In genomic region chr15:78547415-78548335, GRCm38 (mm10) we compare ENCODE assay signal across 8 mouse cellular contexts. TPM values are rescaled to one million over a fixed set of nuclear protein-coding genes. Genes with fewer than 3 reads are reported as not detected.
DNase-seq lines count a peak whose midpoint lies in the region; ATAC-seq and TF ChIP-seq lines count a peak whose summit lies in the region.

No protein-coding gene starts in this region.

- H3K4me1 ChIP-seq in heart, adult 2 months (ENCODE audit: control insufficient read depth, insufficient read depth, low read length): no peaks in the 10 kb centered on the region
- H3K4me1 ChIP-seq in intestine, postnatal 0 days (replicated peaks; ENCODE audit: control insufficient read depth, insufficient read depth, low read length): no peaks in the 10 kb centered on the region

- H3K79me2 ChIP-seq in heart, adult 2 months (replicated peaks; ENCODE audit: control insufficient read depth, insufficient read depth, low read length): no peaks in the 10 kb centered on the region

- H3K27me3 ChIP-seq in heart, adult 2 months (ENCODE audit: control insufficient read depth, insufficient read depth, low read length): no peaks in the 10 kb centered on the region
- peaks cover 11% of the 10 kb centered on the region; the same call in 1 of the 2 replicates for H3K27me3 ChIP-seq in intestine, postnatal 0 days (replicated peaks; ENCODE audit: control insufficient read depth, insufficient read depth, low read length)

- intact Hi-C loops in heart, adult 2 months (cut with DNase I): no loop called here
- intact Hi-C loops in heart, postnatal 25 days (cut with DNase I): loop anchor here (5.0 kb wide), 1 partner anchor 35 kb away; no protein-coding TSS in a partner anchor

- H3K27ac ChIP-seq in heart, adult 2 months: no peak overlapping the region
- H3K27ac ChIP-seq in intestine, postnatal 0 days (ENCODE audit: low read depth, low read length): no peak overlapping the region

- H3K4me3 ChIP-seq in heart, adult 2 months: no peak overlapping the region
- H3K4me3 ChIP-seq in intestine, postnatal 0 days (ENCODE audit: low read depth, low read length): no peak overlapping the region

- H3K4me2 ChIP-seq in intestine, postnatal 0 days (replicated peaks; ENCODE audit: low read depth): no peak overlapping the region

- no peaks in the 10 kb centered on the region for H3K36me3 ChIP-seq in heart, adult 2 months (ENCODE audit: control insufficient read depth, insufficient read depth, low read length)
- H3K36me3 ChIP-seq in intestine, postnatal 0 days (ENCODE audit: control insufficient read depth, insufficient read depth): no peaks in the 10 kb centered on the region

- TF ChIP-seq CTCF in heart, adult 2 months (IDR thresholded peaks at IDR 0.05): peak; percentile 64
- peak; percentile 72 for TF ChIP-seq CTCF in intestine, postnatal 0 days (IDR thresholded peaks at IDR 0.05; ENCODE audit: low read depth)

- no peak for TF ChIP-seq POLR2A in heart, adult 2 months (IDR thresholded peaks at IDR 0.05; ENCODE audit: insufficient read depth, low read depth, low read length)

- ATAC-seq in intestine, postnatal 0 days: no peak

- TF ChIP-seq EP300 in heart, adult 2 months (IDR thresholded peaks at IDR 0.05; ENCODE audit: insufficient read depth, low read depth, low read length): no peak

- H3K9me3 ChIP-seq in intestine, postnatal 0 days (ENCODE audit: control insufficient read depth): peaks cover 9% of the 10 kb centered on the region; the same call in 1 of the 2 replicates

- 36% methylated on average over 5 of the region's 5 CpGs for WGBS in heart, adult 2 months
- WGBS in intestine, postnatal 0 days: 39% methylated on average over 5 of the region's 5 CpGs

- DNase-seq in heart, adult 2 months: peak in 1 of 2 experiments; percentile 64
- DNase-seq in heart, postnatal 25 days (ENCODE audit: low spot score): no peak
- peak; percentile 84 for DNase-seq in CD4-positive, CD25-positive, alpha-beta regulatory T cell, adult 2 months (ENCODE audit: low read depth, low spot score)
- peak; percentile 44 for DNase-seq in adrenal gland, postnatal 25 days
- DNase-seq in naive thymus-derived CD4-positive, alpha-beta T cell, adult 2 months (ENCODE audit: low read depth): peak; percentile 85
- no peak for DNase-seq in frontal cortex, postnatal 25 days (ENCODE audit: low spot score in 2 of 2)
- no peak for DNase-seq in gastrocnemius, postnatal 25 days

- no peak overlapping the region for H3K9ac ChIP-seq in heart, adult 2 months (ENCODE audit: low read depth, low read length)
- no peak overlapping the region for H3K9ac ChIP-seq in intestine, postnatal 0 days (ENCODE audit: low read depth, low read length)

RNA-seq across cellular contexts. Expression of gene Sstr3, which starts 3.2 kb away (rescaled TPM):
- not detected for total RNA-seq in heart, adult 2 months (2021)
- not detected in 2 replicates for polyA plus RNA-seq in heart, adult 2 months (2012; rRNA removed)
- not detected for total RNA-seq in heart, postnatal 25 days (2021)
- 0.58 and 0.76 TPM in 2 replicates for total RNA-seq in adrenal gland, postnatal 25 days (2021)
- 0.05 and 0.10 TPM in 2 replicates for polyA plus RNA-seq in intestine, postnatal 0 days (2015; fragmentation: Nextera tagmentation; extraction: Ambion mirVana)
- not detected for total RNA-seq in gastrocnemius, postnatal 25 days (2021)

RNA-seq across cellular contexts. Expression of gene C1qtnf6, which starts 16.5 kb away (rescaled TPM):
- total RNA-seq in heart, adult 2 months (2021): 10 to 100 TPM; 14.1 to 17.0 TPM
- 20.8 and 40.5 TPM in 2 replicates for polyA plus RNA-seq in heart, adult 2 months (2012; rRNA removed)
- 10 to 100 TPM; 56.6 to 59.4 TPM for total RNA-seq in heart, postnatal 25 days (2021)
- 48.7 and 59.4 TPM in 2 replicates for total RNA-seq in adrenal gland, postnatal 25 days (2021)
- polyA plus RNA-seq in intestine, postnatal 0 days (2015; fragmentation: Nextera tagmentation; extraction: Ambion mirVana): 14.3 and 16.0 TPM in 2 replicates
- total RNA-seq in gastrocnemius, postnatal 25 days (2021): 10 to 100 TPM; 16.4 to 16.8 TPM

RNA-seq across cellular contexts. Expression of gene Rac2, which starts 24.9 kb away (rescaled TPM):
- 1 to 10 TPM; 4.5 to 8.7 TPM for total RNA-seq in heart, adult 2 months (2021)
- polyA plus RNA-seq in heart, adult 2 months (2012; rRNA removed): 7.7 and 44.7 TPM in 2 replicates
- 1 to 10 TPM; 5.1 to 5.6 TPM for total RNA-seq in heart, postnatal 25 days (2021)
- 2.7 and 4.5 TPM in 2 replicates for total RNA-seq in adrenal gland, postnatal 25 days (2021)
- polyA plus RNA-seq in intestine, postnatal 0 days (2015; fragmentation: Nextera tagmentation; extraction: Ambion mirVana): 9.0 and 9.9 TPM in 2 replicates
- total RNA-seq in gastrocnemius, postnatal 25 days (2021): 1 to 10 TPM in 1 of 2 experiments, under 1 TPM in 1; 0.43 to 3.4 TPM

RNA-seq across cellular contexts. Expression of gene Cyth4, which starts 49.2 kb away (rescaled TPM):
- 1 to 10 TPM; 6.1 to 6.7 TPM for total RNA-seq in heart, adult 2 months (2021)
- 9.3 and 12.8 TPM in 2 replicates for polyA plus RNA-seq in heart, adult 2 months (2012; rRNA removed)
- 1 to 10 TPM; 5.5 to 5.8 TPM for total RNA-seq in heart, postnatal 25 days (2021)
- 7.5 and 7.6 TPM in 2 replicates for total RNA-seq in adrenal gland, postnatal 25 days (2021)
- polyA plus RNA-seq in intestine, postnatal 0 days (2015; fragmentation: Nextera tagmentation; extraction: Ambion mirVana): 2.5 and 3.1 TPM in 2 replicates
- total RNA-seq in gastrocnemius, postnatal 25 days (2021): 1 to 10 TPM; 2.4 to 2.8 TPM

RNA-seq across cellular contexts. Expression of gene Il2rb, which starts 52.6 kb away (rescaled TPM):
- under 1 TPM; 0.31 to 0.55 TPM for total RNA-seq in heart, adult 2 months (2021)
- 1.4 and 2.3 TPM in 2 replicates for polyA plus RNA-seq in heart, adult 2 months (2012; rRNA removed)
- total RNA-seq in heart, postnatal 25 days (2021): under 1 TPM; 0.06 to 0.26 TPM
- 0.48 and 0.58 TPM in 2 replicates for total RNA-seq in adrenal gland, postnatal 25 days (2021)
- 0.58 and 0.63 TPM in 2 replicates for polyA plus RNA-seq in intestine, postnatal 0 days (2015; fragmentation: Nextera tagmentation; extraction: Ambion mirVana)
- total RNA-seq in gastrocnemius, postnatal 25 days (2021): not detected

Comparison
In these comparisons a context has a peak if more than half of its experiments do, and no peak if none do; other contexts are left out.
1. DNase-seq: peak in CD4-positive, CD25-positive, alpha-beta regulatory T cell, adult 2 months (single experiment), adrenal gland, postnatal 25 days (single experiment) and naive thymus-derived CD4-positive, alpha-beta T cell, adult 2 months (single experiment); none in heart, postnatal 25 days (single experiment), frontal cortex, postnatal 25 days (0 of 2) and gastrocnemius, postnatal 25 days (single experiment).